Mouse (Mus musculus) CH12.LX (cell line): ENCODE results near the gene Mrpl3.

ENCODE experiments used
- KAT2A ChIP-seq: IDR thresholded peaks from 2 replicates; pipeline ENCODE4 v1.6.1; 2012; ENCODE audit warnings: low read length, improper control_type of control experiment, inconsistent platforms; ENCODE audit not compliant: insufficient replicate concordance
- MEF2A ChIP-seq: IDR thresholded peaks from 2 replicates; pipeline ENCODE4 v1.6.1; 2014; ENCODE audit warnings: low read depth, mild to moderate bottlenecking, inconsistent platforms, low read length, improper control_type of control experiment, borderline replicate concordance
- NRF1 ChIP-seq: IDR thresholded peaks from 2 replicates; pipeline ENCODE4 v1.6.1; 2014; ENCODE audit warnings: low read depth, mild to moderate bottlenecking, inconsistent platforms, low read length, improper control_type of control experiment, moderate library complexity
- POLR2A ChIP-seq: IDR thresholded peaks from 2 replicates; pipeline ENCODE4 v1.6.1; 2011; ENCODE audit warnings: low read depth, mild to moderate bottlenecking, improper control_type of control experiment, low read length

DNA sequence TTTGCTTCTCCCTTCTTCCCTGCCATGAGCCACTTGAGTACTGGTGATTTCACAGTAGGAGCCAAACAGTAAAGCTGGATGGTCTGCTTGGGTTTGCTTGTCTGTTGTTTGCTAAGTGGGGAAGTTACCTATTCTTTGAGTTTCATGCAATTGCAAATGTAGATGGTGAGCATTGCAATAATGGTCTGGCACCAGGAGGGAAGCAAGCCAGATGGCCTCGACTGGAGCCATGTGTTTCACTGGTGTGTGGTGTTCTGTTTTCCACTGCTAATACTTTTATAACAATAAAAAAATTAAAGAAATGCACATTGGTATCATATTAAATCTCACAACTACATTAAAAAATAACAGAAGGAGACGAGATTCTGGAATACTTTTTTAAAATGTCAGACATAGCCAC lies 3.4 kb upstream of the Mrpl3 start:
- TF ChIP-seq MEF2A (no peak), KAT2A (no peak), NRF1 (no peak), POLR2A (no peak)
